Mouse (Mus musculus) lung, adult 2 months (tissue): ENCODE measurements at regions not wholly inside any gene's neighbourhood (a gene's known extent, or its start where the extent isn't known, plus 50 kb on each side); places are given as distances from the start of the nearest gene placed in this dataset.

Source experiments
- DNase-seq: peaks from one replicate; pipeline ENCODE4 v3.0.0; 2022
- H3K4me1 ChIP-seq: fragments of 200-500 bp; 2 replicates; pipeline ENCODE4 v1.6.1; 2011; ENCODE audit warnings: low read length; ENCODE audit not compliant: control insufficient read depth, insufficient read depth
- H3K4me3 ChIP-seq: fragments of 200-500 bp; replicated peaks from 2 replicates; pipeline ENCODE3; 2011; ENCODE audit warnings: low read depth, mild to moderate bottlenecking, control low read depth, low read length; ENCODE audit errors: extremely low read depth
- CTCF ChIP-seq: fragments of 200-500 bp; IDR thresholded peaks from 2 replicates; pipeline ENCODE4 v1.5.1; 2011; ENCODE audit warnings: mild to moderate bottlenecking, low read length, control low read depth; ENCODE audit not compliant: insufficient read depth
- POLR2A ChIP-seq: fragments of 200-500 bp; IDR thresholded peaks from 2 replicates; pipeline ENCODE4 v1.6.1; 2011; ENCODE audit warnings: low read depth, mild to moderate bottlenecking, control low read depth, low read length, borderline replicate concordance; ENCODE audit errors: extremely low read depth
- WGBS: fragments of 180-500 bp; shearing (Covaris S2); methylation state at CpG from one replicate; pipeline ENCODE4 v1.1.7; 2018; 5-methylcytosine and 5-hydroxymethylcytosine counted together

DNA sequence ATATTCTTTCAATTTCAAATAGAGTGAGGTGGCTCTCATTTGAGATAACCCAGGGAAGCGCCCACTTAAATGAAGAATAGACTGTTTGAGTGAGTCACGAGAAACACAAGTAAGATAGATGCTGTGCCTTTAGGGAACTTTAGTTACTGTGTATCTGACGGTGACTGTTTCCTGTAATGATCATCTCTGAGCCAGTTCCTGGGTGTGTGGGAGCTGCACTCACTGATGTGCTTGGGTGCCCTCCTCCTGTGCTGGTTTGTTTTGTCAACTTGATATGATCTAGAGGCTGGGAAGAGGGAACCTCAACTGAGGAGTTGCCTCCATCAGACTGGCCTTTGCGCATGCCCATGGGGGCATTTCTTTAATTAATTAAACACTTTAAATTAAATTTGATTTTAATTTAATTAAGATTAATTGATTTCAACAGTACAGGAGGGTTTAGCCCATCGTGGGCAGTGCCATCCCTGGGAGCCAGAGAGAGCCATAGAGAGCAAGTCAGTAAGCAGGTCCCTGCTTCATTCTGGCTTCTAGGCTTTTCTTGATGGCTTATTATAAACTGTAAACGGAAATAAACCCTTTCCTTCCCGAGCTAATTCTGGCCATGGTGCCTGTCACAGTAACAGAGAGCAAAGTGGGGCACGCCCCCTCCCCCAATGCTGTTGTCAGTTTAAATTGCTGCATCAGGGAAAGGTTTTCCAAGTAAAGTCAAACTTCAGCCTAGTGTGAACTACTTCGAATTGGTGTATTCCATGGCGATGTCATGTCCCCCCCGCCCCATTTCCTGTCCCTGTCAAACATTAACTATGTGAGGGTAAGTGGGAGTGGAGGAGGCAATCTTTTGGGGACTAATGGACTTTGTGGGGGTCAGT lies 202.9 kb upstream of the Id2 start:
- no peak for TF ChIP-seq CTCF
- TF ChIP-seq POLR2A = no peak
- Histone ChIP-seq H3K4me1 (peaks cover 4% of the 10 kb centered on the region; the same call in 1 of the 2 replicates), H3K4me3 (no peak overlapping the region)
- WGBS = 44% methylated on average over 11 of the region's 11 CpGs
- no peak for DNase-seq

DNA sequence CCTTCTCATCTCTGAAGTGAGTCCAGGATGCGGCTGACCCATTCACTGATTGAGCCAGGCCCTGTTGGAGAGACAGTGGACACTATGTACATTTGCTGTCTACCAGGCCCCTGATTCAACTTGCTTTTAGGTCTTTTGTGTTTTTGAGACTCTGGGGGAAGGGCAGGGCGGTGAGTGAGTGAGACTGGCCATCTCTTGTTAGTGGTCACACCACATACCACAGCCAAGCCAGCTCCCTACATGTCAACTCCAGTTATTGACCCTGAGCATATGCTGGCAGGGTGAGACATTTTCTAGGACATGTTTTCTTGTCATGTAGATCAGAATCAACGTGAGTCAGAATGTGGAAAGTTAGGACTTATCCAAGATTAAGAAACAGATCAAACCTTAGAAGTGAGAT lies 201.8 kb upstream of the Id2 start:
- WGBS = 88% methylated on average over 3 of the region's 3 CpGs
- TF ChIP-seq CTCF = no peak
- no peak for TF ChIP-seq POLR2A
- no peak for DNase-seq
- Histone ChIP-seq H3K4me1 (peaks cover 2% of the 10 kb centered on the region; the same call in 1 of the 2 replicates), H3K4me3 (no peak overlapping the region)

DNA sequence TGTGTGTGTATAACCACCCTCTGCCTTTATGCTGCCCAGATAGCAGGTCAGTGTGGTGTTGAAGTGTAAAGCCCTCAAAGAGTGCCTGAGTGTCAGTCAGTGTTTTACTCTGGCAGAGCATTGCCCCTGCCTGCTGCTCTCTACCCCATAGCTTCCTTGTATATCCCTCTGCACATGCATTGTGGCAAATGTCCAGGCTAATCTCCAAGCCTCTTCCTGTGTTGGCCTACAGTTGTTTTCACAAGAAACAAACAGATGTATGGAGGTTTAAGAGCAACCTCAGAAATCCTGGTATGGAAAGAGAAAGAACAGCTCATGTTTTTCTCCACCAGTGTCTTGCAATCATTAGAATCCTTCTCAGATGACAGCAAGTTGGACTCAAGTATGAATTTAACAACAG lies 201.0 kb upstream of the Id2 start:
- H3K4me3 ChIP-seq = no peak overlapping the region
- H3K4me1 ChIP-seq = no peaks in the 10 kb centered on the region
- TF ChIP-seq POLR2A (no peak), CTCF (no peak)
- DNase-seq = no peak

DNA sequence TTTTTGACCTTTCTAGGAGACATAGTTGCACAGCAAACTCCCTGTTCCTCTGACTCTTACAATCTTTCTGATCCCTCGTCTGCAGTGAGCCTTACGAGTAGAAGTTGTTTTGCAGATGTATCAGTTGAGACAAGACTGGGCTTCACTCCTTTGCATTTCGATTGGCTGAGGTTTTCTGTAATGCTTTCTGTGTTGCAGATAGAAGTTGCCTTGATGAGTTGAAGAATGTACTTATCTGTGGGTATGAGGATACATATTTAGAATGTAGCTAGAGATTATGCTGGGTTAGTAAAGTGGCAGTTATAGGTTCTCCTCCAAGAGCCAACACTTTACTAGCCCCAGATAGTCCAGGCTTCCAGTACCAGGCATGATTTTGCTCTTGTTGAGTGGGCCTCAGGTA lies 199.7 kb upstream of the Id2 start:
- Histone ChIP-seq H3K4me1 (no peaks in the 10 kb centered on the region), H3K4me3 (no peak overlapping the region)
- no peak for DNase-seq
- WGBS = 91% methylated on average over 3 of the region's 3 CpGs
- TF ChIP-seq POLR2A (no peak), CTCF (no peak)

DNA sequence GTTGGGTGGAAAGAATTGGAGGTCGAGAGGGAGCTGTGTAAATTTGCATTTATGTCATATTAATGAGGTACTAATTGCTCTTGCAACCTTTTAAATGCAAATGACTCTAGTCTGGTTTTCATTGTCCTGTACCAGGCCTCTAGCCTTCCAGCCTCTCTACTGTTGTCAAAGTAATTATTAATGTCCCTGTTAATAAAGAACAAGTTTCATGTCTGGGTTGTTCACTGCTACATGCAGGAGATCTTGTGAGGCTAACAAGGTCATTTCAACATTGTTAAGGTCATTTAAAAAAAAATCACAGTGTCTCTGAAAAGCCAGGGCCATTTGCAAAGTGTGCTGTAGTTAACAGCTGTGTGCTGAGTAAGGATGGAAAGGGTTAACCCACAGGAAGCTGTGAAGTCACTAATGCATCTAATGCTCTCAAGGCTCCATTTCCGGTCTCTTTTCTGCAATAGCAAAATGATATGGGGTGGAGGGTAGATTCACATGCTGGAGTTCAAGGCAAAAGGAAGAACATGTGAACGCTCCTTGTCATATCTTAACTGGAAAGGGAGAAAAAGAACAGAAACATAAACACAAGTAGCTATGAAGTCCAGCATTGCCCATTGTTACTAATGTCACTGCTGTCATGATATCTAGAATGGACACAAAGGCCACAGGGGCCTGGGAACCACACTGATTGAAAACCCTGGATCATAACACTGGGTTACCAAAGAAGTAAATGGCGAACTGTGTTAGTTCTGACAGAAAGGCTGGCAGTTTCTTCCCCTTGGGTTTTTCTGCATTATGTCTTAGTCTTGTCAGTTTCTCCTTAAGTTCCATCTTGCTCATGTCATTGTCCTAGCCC lies 197.5 kb upstream of the Id2 start:
- no peaks in the 10 kb centered on the region for H3K4me1 ChIP-seq
- no peak for DNase-seq
- WGBS = 53% methylated on average over 4 of the region's 4 CpGs
- no peak overlapping the region for H3K4me3 ChIP-seq
- no peak for TF ChIP-seq POLR2A
- TF ChIP-seq CTCF = no peak

DNA sequence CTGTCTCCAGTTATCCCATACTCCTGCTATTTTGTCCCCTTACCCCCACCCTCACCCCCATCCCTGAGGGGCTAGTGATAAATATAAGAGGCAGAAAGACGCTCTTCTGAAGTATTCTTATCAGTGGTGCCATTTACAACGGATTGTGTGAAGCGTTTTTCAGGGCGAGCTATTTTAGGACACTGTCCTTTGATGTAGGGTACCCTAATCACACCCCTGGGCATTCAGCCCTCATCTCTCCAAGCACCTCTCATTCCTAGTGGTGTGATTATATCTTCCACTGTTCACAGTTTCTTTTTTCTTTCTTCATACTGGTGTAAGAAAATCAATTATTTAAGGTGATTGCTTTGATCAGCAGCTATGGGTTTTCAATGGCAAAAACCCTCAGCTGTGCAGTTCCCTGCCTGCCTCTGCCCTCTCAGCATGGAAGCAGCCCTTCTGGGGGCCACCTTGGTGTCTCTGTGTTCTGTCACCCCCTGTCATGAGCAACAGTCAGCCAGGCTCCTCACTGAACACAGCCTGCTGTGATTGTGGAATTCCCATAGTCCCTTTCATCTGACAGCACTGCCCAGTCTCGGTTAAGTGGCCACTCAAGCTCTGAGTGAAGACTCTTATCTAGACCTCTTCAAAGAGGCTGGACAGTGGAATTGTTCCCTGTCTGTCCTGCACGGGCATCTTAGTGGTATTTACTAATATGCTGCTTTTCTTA lies 196.7 kb upstream of the Id2 start:
- TF ChIP-seq CTCF (no peak), POLR2A (no peak)
- no peak for DNase-seq
- WGBS = 47% methylated on average over 6 of the region's 6 CpGs
- no peaks in the 10 kb centered on the region for H3K4me1 ChIP-seq
- no peak overlapping the region for H3K4me3 ChIP-seq

DNA sequence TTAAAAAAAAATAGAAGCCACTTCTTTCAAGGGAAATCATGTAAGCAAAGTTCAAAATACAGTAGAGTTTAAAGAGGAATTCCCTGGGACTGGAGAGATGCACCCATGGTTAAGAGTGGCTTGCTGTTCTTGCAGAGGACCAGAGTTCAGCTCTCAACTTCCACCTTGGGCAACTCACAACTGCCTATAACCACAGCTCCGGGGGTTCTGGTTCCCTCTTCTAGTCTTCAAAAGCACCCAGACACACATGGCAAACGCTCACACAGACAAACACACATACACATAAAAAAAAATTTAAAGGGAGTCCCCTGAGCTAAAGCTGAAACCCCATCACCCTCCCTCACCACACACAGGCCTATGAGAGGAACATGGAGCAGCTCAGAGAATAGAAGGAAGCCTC lies 192.4 kb upstream of the Id2 start:
- TF ChIP-seq POLR2A = no peak
- no peak for TF ChIP-seq CTCF
- H3K4me3 ChIP-seq = no peak overlapping the region
- WGBS = 76% methylated on average over 2 of the region's 2 CpGs
- no peaks in the 10 kb centered on the region for H3K4me1 ChIP-seq
- no peak for DNase-seq

DNA sequence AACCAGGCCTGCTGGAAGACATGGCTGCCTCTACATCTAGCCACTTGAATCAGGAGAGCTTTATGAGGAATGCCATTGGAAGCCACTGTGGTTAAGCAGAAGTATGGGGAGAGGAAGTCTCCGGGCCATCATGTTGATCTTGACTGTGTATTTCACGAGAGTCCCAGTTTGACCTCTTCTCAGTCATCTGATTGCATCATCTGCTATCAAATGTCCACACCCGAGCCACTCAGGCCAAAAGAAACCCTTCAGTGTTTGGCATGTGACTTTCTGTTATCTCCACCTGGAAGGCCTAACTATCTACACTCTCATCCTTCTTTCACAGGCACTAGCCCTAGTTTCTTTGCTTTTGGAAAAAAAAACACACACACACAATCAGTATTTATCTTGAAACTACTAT lies 186.9 kb upstream of the Id2 start:
- no peak for TF ChIP-seq POLR2A
- TF ChIP-seq CTCF = no peak
- Histone ChIP-seq H3K4me3 (no peak overlapping the region), H3K4me1 (peaks cover 4% of the 10 kb centered on the region; the same call in 1 of the 2 replicates)
- WGBS = 36% methylated on average over 3 of the region's 3 CpGs
- no peak for DNase-seq

DNA sequence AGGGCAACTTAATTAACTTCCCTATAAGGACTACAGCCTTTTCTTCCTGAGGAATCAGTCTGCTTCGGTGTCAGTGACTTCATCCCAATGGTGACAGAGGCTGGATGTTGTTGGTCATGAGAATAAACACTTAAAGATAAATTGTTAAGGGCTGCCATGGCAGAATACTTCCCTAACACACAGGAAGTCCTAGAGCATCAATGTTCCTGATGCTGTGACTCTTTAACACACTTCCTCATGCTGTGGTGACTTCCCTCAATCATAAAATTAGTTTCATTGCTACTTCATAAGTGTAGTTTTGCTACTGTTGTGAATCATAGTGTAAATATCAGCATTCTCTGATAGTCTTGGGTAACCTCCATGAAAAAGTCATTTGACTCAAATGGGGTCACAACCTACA lies 184.5 kb upstream of the Id2 start:
- no peak for DNase-seq
- H3K4me1 ChIP-seq = peaks cover 4% of the 10 kb centered on the region; the same call in 1 of the 2 replicates
- 40% methylated on average over 1 of the region's 1 CpGs for WGBS
- TF ChIP-seq POLR2A (no peak), CTCF (no peak)
- H3K4me3 ChIP-seq = no peak overlapping the region
